Mouse (Mus musculus): ENCODE measurements around the gene Clmn.
A peak's percentile ranks its signal among the peaks of the same experiment; 100 is the strongest.

- TF ChIP-seq CTCF (IDR thresholded peaks at IDR 0.05; ENCODE audit: low read depth) = no peak
- peak; percentile 40; the same call in 1 of the 2 replicates for TF ChIP-seq EP300 (IDR thresholded peaks at IDR 0.05; ENCODE audit: low read depth)
Observed at GRCm38 (mm10) chr12:104824244-104824906, 40.5 kb downstream of the Clmn start.

All from heart, postnatal 0 days (tissue).